Mouse (Mus musculus) thymus, postnatal 10 days (tissue): ENCODE measurements around the gene Rhobtb3.
A peak's percentile ranks its signal among the peaks of the same experiment; 100 is the strongest.
"Not testable (repeated sequence)": the region's sequence is repeated elsewhere in the genome, so short reads cannot be mapped to it uniquely, and the experiment has no call there.

Source experiments
- DNase-seq, 2 experiments: peaks; one replicate each; pipeline ENCODE4 v3.0.0; 2021; ENCODE audit warnings: low spot score in 2 of 2

The Rhobtb3 gene

GRCm38 (mm10) chr13:75845519-75846166 is 98.1 kb downstream of the Rhobtb3 start:
- DNase-seq = no peak

- no peak for DNase-seq
Measured at GRCm38 (mm10) chr13:75844833-75845518, 98.7 kb downstream of the Rhobtb3 start.

- DNase-seq = no peak
Measured at GRCm38 (mm10) chr13:75843993-75844683, 99.6 kb downstream of the Rhobtb3 start.

- DNase-seq = no peak
Measured at GRCm38 (mm10) chr13:75843331-75843730, 100.4 kb downstream of the Rhobtb3 start.

- no peak for DNase-seq
Measured at GRCm38 (mm10) chr13:75841950-75842349, 101.8 kb downstream of the Rhobtb3 start.

GRCm38 (mm10) chr13:75840752-75841285 is 102.9 kb downstream of the Rhobtb3 start:
- DNase-seq = no peak

- DNase-seq = peak; percentile 7 to 22
Measured at GRCm38 (mm10) chr13:75839719-75840481, 103.8 kb downstream of the Rhobtb3 start, which contains the start of gene Glrx. Gene Glrx, plus strand, starts transcription at chr13:75839868.

- DNase-seq = no peak
Measured at GRCm38 (mm10) chr13:75838506-75838905, 105.2 kb downstream of the Rhobtb3 start.

GRCm38 (mm10) chr13:75835461-75835860 is 108.3 kb downstream of the Rhobtb3 start:
- no peak for DNase-seq

GRCm38 (mm10) chr13:75833499-75833898 is 110.2 kb downstream of the Rhobtb3 start:
- no peak for DNase-seq

GRCm38 (mm10) chr13:75832697-75833096 is 111.0 kb downstream of the Rhobtb3 start:
- no peak for DNase-seq

- no peak for DNase-seq
Measured at GRCm38 (mm10) chr13:75831710-75832109, 112.0 kb downstream of the Rhobtb3 start.

- DNase-seq = no peak
Measured at GRCm38 (mm10) chr13:75830708-75831107, 113.0 kb downstream of the Rhobtb3 start.

- DNase-seq = no peak
Measured at GRCm38 (mm10) chr13:75825388-75825787, 118.3 kb downstream of the Rhobtb3 start.

- DNase-seq = no peak
Measured at GRCm38 (mm10) chr13:75824611-75825319, 119.0 kb downstream of the Rhobtb3 start.

GRCm38 (mm10) chr13:75823201-75823600 is 120.5 kb downstream of the Rhobtb3 start:
- no peak for DNase-seq

- not testable (repeated sequence) for DNase-seq
Measured at GRCm38 (mm10) chr13:75822366-75822765, 121.4 kb downstream of the Rhobtb3 start.

- no peak for DNase-seq
Measured at GRCm38 (mm10) chr13:75819898-75820297, 123.8 kb downstream of the Rhobtb3 start.
